ENCODE assay signal across 9 mouse cellular contexts in genomic region chr10:116579478-116579877, GRCm38 (mm10). TPM values are rescaled to one million over a fixed set of nuclear protein-coding genes. Genes with fewer than 3 reads are reported as not detected.
DNase-seq lines count a peak whose midpoint lies in the region; ATAC-seq and TF ChIP-seq lines count a peak whose summit lies in the region.
"Had no signal": no experiment of that assay in that cellular context is flagged by ENCODE, and none has a peak within 500 bp of the region (broad histone marks: within the 10 kb centered on the region; RNA-seq: fewer than 3 reads in every experiment).

No protein-coding gene starts in this region.

- no peak for TF ChIP-seq POLR2A in limb, embryonic 14.5 days (IDR thresholded peaks at IDR 0.05; ENCODE audit: borderline replicate concordance, extremely low read depth, insufficient read depth, insufficient read length)

- ATAC-seq in kidney, embryonic 15.5 days (replicated peaks; ENCODE audit: low FRiP score): no peak
- no peak for ATAC-seq in forebrain, embryonic 15.5 days (replicated peaks)
- ATAC-seq in limb, embryonic 14.5 days (ENCODE audit: low FRiP score, low read depth): no peak
- ATAC-seq in neural tube, embryonic 13.5 days (ENCODE audit: low read depth): no peak

- peaks cover 10% of the 10 kb centered on the region for H3K4me1 ChIP-seq in kidney, embryonic 15.5 days
- H3K4me1 ChIP-seq in forebrain, embryonic 15.5 days: peaks cover 30% of the 10 kb centered on the region
- peaks cover 4% of the 10 kb centered on the region for H3K4me1 ChIP-seq in limb, embryonic 14.5 days (ENCODE audit: control insufficient read depth, insufficient read depth, low read length)
- peaks cover 51% of the 10 kb centered on the region for H3K4me1 ChIP-seq in neural tube, embryonic 13.5 days (replicated peaks)

- H3K4me3 ChIP-seq in kidney, embryonic 15.5 days (replicated peaks): peak overlapping the region; percentile 82; the same call in 1 of the 2 replicates
- peak overlapping the region; percentile 98; the same call in 1 of the 2 replicates for H3K4me3 ChIP-seq in forebrain, embryonic 15.5 days
- peak overlapping the region; percentile 93 for H3K4me3 ChIP-seq in limb, embryonic 14.5 days (replicated peaks; ENCODE audit: low read length)
- peak overlapping the region; percentile 96; the same call in 1 of the 2 replicates for H3K4me3 ChIP-seq in neural tube, embryonic 13.5 days

- no peaks in the 10 kb centered on the region for H3K9me3 ChIP-seq in kidney, embryonic 15.5 days (replicated peaks)
- H3K9me3 ChIP-seq in forebrain, embryonic 15.5 days: no peaks in the 10 kb centered on the region
- H3K9me3 ChIP-seq in limb, embryonic 14.5 days (ENCODE audit: control insufficient read depth, low read length): no peaks in the 10 kb centered on the region
- no peaks in the 10 kb centered on the region for H3K9me3 ChIP-seq in neural tube, embryonic 13.5 days

- no peak for DNase-seq in kidney, postnatal 10 days
- DNase-seq in limb, embryonic 14.5 days (ENCODE audit: low spot score): no peak
- DNase-seq in cerebellum, postnatal 14 days: no peak
- DNase-seq in left cerebral cortex, postnatal 36 days (ENCODE audit: low spot score in 2 of 2): no peak
- no peak for DNase-seq in urinary bladder, postnatal 14 days (ENCODE audit: low spot score)
- DNase-seq: heart, postnatal 4 days had no signal

- peaks cover 2% of the 10 kb centered on the region; the same call in 1 of the 2 replicates for H3K36me3 ChIP-seq in kidney, embryonic 15.5 days
- H3K36me3 ChIP-seq in forebrain, embryonic 15.5 days: no peaks in the 10 kb centered on the region
- H3K36me3 ChIP-seq in limb, embryonic 14.5 days (ENCODE audit: control insufficient read depth, insufficient read depth, low read length): 0 out of 2 replicates have a peak, but pooled peaks cover 4% of the 10 kb centered on the region
- peaks cover 5% of the 10 kb centered on the region for H3K36me3 ChIP-seq in neural tube, embryonic 13.5 days

- H3K4me2 ChIP-seq in kidney, embryonic 15.5 days: peak overlapping the region; percentile 66
- peak overlapping the region; percentile 61 for H3K4me2 ChIP-seq in forebrain, embryonic 15.5 days (replicated peaks)
- peak overlapping the region; percentile 65 for H3K4me2 ChIP-seq in limb, embryonic 14.5 days (replicated peaks; ENCODE audit: low read depth, low read length, severe bottlenecking)
- peak overlapping the region; percentile 82 for H3K4me2 ChIP-seq in neural tube, embryonic 13.5 days

- no peaks in the 10 kb centered on the region for H3K27me3 ChIP-seq in kidney, embryonic 15.5 days
- H3K27me3 ChIP-seq in forebrain, embryonic 15.5 days: no peaks in the 10 kb centered on the region
- no peaks in the 10 kb centered on the region for H3K27me3 ChIP-seq in limb, embryonic 14.5 days (ENCODE audit: control insufficient read depth, insufficient read depth, low read length)
- H3K27me3 ChIP-seq in neural tube, embryonic 13.5 days: no peaks in the 10 kb centered on the region

- no peak overlapping the region for H3K27ac ChIP-seq in kidney, embryonic 15.5 days
- H3K27ac ChIP-seq in forebrain, embryonic 15.5 days (replicated peaks): no peak overlapping the region
- no peak overlapping the region for H3K27ac ChIP-seq in limb, embryonic 14.5 days (replicated peaks; ENCODE audit: low read depth, low read length)
- no peak overlapping the region for H3K27ac ChIP-seq in neural tube, embryonic 13.5 days (replicated peaks)

- H3K9ac ChIP-seq in kidney, embryonic 15.5 days: 0 out of 2 replicates have a peak overlapping the region, but pooled peaks have one; percentile 4
- no peak overlapping the region for H3K9ac ChIP-seq in forebrain, embryonic 15.5 days (replicated peaks)
- H3K9ac ChIP-seq in limb, embryonic 14.5 days (ENCODE audit: low read depth, low read length, severe bottlenecking): no peak overlapping the region
- H3K9ac ChIP-seq in neural tube, embryonic 13.5 days: peak overlapping the region; percentile 36

- intact Hi-C loops in left cerebral cortex, postnatal 36 days (cut with DNase I): no loop called here

RNA-seq across cellular contexts. Expression of gene Cnot2, which starts 1.8 kb away (rescaled TPM):
- polyA plus RNA-seq in kidney, embryonic 15.5 days (2015; fragmentation: Nextera tagmentation; extraction: Ambion mirVana): 102 and 104 TPM in 2 replicates
- 117 and 122 TPM in 2 replicates for polyA plus RNA-seq in forebrain, embryonic 15.5 days (2015; fragmentation: Nextera tagmentation; extraction: Ambion mirVana)
- polyA plus RNA-seq in limb, embryonic 14.5 days (2012; rRNA removed): 98.8 and 101 TPM in 2 replicates
- 112 and 116 TPM in 2 replicates for polyA plus RNA-seq in limb, embryonic 14.5 days (2014; fragmentation: Nextera tagmentation; extraction: Ambion mirVana)
- 94.0 and 109 TPM in 2 replicates for polyA plus RNA-seq in neural tube, embryonic 13.5 days (2015; fragmentation: Nextera tagmentation; extraction: Ambion mirVana)
- 10 to 100 TPM; 67.9 to 81.0 TPM for total RNA-seq in left cerebral cortex, postnatal 36 days (2021)

Comparison
In these comparisons a context has a peak if more than half of its experiments do, and no peak if none do; other contexts are left out.
1. H3K9ac ChIP-seq: peak in kidney, embryonic 15.5 days (single experiment) and neural tube, embryonic 13.5 days (single experiment); none in forebrain, embryonic 15.5 days (single experiment) and limb, embryonic 14.5 days (single experiment).
2. Peak in every context shown above with its lines, with median percentiles within 50 percentile points of each other: H3K4me2 ChIP-seq and H3K4me3 ChIP-seq.